Mouse (Mus musculus) thymus, adult 2 months (tissue): ENCODE results near the gene Hc. TPM values are rescaled to one million over a fixed set of nuclear protein-coding genes. Genes with fewer than 3 reads are reported as not detected.

Experiments
- DNase-seq: peaks from one replicate; pipeline ENCODE4 v3.0.0; 2021
- H3K27ac ChIP-seq: fragments of 200-500 bp; 2 replicates; pipeline ENCODE4 v1.5.1; 2012; ENCODE audit warnings: low read length, control low read depth; ENCODE audit not compliant: control insufficient read depth, insufficient read depth
- H3K27me3 ChIP-seq: fragments of 200-500 bp; 2 replicates; pipeline ENCODE4 v1.6.1; 2012; ENCODE audit warnings: mild to moderate bottlenecking, low read length, moderate library complexity, mixed read lengths; ENCODE audit not compliant: control insufficient read depth, insufficient read depth
- H3K36me3 ChIP-seq: fragments of 200-500 bp; 2 replicates; pipeline ENCODE4 v1.6.1; 2012; ENCODE audit warnings: mild to moderate bottlenecking, low read length, moderate library complexity; ENCODE audit not compliant: control insufficient read depth, insufficient read depth
- H3K4me1 ChIP-seq: fragments of 200-500 bp; replicated peaks from 2 replicates; pipeline ENCODE4 v1.6.1; 2012; ENCODE audit warnings: low read length; ENCODE audit not compliant: control insufficient read depth, insufficient read depth
- H3K4me3 ChIP-seq: fragments of 200-500 bp; 2 replicates; pipeline ENCODE4 v1.5.1; 2012; ENCODE audit warnings: mild to moderate bottlenecking, low read length, control low read depth, moderate library complexity; ENCODE audit not compliant: control insufficient read depth, insufficient read depth
- CTCF ChIP-seq: fragments of 200-500 bp; IDR thresholded peaks from 2 replicates; pipeline ENCODE4 v1.5.1; 2012; ENCODE audit warnings: mild to moderate bottlenecking, control low read depth, low read length, moderate library complexity, borderline replicate concordance; ENCODE audit not compliant: control insufficient read depth, poor library complexity, insufficient read depth; ENCODE audit errors: extremely low read depth
- POLR2A ChIP-seq: fragments of 200-500 bp; IDR thresholded peaks from 2 replicates; pipeline ENCODE4 v1.6.1; 2012; ENCODE audit warnings: mild to moderate bottlenecking, low read length, control low read depth, moderate library complexity; ENCODE audit not compliant: control insufficient read depth, poor library complexity, insufficient read depth; ENCODE audit errors: extremely low read depth
- WGBS: fragments of 180-500 bp; shearing (Covaris S2); methylation state at CpG from one replicate; pipeline ENCODE4 v1.1.7; 2018; 5-methylcytosine and 5-hydroxymethylcytosine counted together
- polyA plus RNA-seq: library from polyadenylated mRNA; depleted of rRNA; stranded (reverse); fragments of >200 nt; gene quantifications from 2 replicates; pipeline ENCODE4 v1.2.3, GENCODE M21; 2012; rRNA removed

Gene Hc
- polyA plus RNA-seq, 1 experiment = 0.15 TPM

DNA sequence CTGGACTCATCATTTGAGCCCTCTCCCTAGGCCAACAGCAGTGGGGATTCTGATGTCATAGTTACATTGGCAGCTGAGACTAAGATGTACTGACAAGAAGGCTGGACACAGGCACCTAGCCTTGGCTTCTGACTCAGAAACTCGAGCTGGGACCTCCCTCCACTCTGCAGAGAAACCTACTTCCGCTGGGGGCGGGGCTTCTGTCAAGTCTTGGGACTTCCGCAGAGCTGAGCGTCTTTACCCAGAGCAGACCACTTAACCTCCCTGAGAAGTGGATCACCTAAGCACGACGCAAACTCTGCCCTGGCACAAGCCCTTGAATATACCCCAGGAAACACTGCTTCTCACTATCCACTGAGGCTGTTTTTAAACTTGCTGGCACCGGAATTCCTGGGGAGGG lies 116.5 kb downstream of the Hc start:
- no peaks in the 10 kb centered on the region for H3K27me3 ChIP-seq
- H3K4me3 ChIP-seq = no peak overlapping the region
- WGBS = 7% methylated on average over 8 of the region's 8 CpGs
- TF ChIP-seq CTCF (no peak), POLR2A (no peak)
- DNase-seq = peak; percentile 93
- no peaks in the 10 kb centered on the region for H3K36me3 ChIP-seq
- peaks cover 43% of the 10 kb centered on the region for H3K4me1 ChIP-seq
- peak overlapping the region; percentile 61; the same call in 1 of the 2 replicates for H3K27ac ChIP-seq

GRCm38 (mm10) chr2:34943556-34944120 lies 117.6 kb downstream of the Hc start:
- TF ChIP-seq POLR2A = no peak
- TF ChIP-seq CTCF = no peak
- H3K27me3 ChIP-seq = no peaks in the 10 kb centered on the region
- DNase-seq = no peak
- no peaks in the 10 kb centered on the region for H3K36me3 ChIP-seq
- no peak overlapping the region for H3K4me3 ChIP-seq
- H3K4me1 ChIP-seq = peaks cover 48% of the 10 kb centered on the region
- 86% methylated on average over 13 of the region's 13 CpGs for WGBS
- H3K27ac ChIP-seq = no peak overlapping the region

- DNase-seq = no peak
- Histone ChIP-seq H3K27me3 (no peaks in the 10 kb centered on the region), H3K4me3 (no peak overlapping the region), H3K36me3 (no peaks in the 10 kb centered on the region), H3K4me1 (peaks cover 68% of the 10 kb centered on the region), H3K27ac (no peak overlapping the region)
- 94% methylated on average over 11 of the region's 11 CpGs for WGBS
- TF ChIP-seq POLR2A (no peak), CTCF (no peak)
Measured at GRCm38 (mm10) chr2:34941061-34941675, 120.1 kb downstream of the Hc start.

DNA sequence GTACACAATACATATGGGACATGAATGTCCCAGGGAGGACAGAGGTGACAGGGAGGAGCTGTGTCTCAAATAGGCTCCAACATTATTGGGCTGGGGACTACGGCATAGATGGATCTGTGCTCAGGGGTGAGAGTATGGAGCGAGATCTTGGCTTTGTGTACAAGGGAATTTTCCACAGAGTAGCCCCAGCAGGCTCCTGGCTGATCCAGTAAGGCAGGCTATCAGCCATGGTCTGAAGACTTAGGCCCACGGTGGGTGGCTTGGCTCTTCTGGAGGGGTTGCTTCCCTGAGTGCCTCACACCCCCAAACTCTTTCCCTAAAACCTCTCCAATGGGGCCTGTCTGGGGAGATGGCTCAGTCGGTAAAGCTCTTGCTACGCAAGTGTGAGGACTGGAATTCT lies 121.0 kb downstream of the Hc start:
- no peaks in the 10 kb centered on the region for H3K36me3 ChIP-seq
- no peaks in the 10 kb centered on the region for H3K27me3 ChIP-seq
- no peak overlapping the region for H3K27ac ChIP-seq
- no peak overlapping the region for H3K4me3 ChIP-seq
- 91% methylated on average over 5 of the region's 5 CpGs for whole genome bisulfite sequencing
- DNase-seq = no peak
- TF ChIP-seq CTCF (no peak), POLR2A (no peak)
- H3K4me1 ChIP-seq = peaks cover 60% of the 10 kb centered on the region

DNA sequence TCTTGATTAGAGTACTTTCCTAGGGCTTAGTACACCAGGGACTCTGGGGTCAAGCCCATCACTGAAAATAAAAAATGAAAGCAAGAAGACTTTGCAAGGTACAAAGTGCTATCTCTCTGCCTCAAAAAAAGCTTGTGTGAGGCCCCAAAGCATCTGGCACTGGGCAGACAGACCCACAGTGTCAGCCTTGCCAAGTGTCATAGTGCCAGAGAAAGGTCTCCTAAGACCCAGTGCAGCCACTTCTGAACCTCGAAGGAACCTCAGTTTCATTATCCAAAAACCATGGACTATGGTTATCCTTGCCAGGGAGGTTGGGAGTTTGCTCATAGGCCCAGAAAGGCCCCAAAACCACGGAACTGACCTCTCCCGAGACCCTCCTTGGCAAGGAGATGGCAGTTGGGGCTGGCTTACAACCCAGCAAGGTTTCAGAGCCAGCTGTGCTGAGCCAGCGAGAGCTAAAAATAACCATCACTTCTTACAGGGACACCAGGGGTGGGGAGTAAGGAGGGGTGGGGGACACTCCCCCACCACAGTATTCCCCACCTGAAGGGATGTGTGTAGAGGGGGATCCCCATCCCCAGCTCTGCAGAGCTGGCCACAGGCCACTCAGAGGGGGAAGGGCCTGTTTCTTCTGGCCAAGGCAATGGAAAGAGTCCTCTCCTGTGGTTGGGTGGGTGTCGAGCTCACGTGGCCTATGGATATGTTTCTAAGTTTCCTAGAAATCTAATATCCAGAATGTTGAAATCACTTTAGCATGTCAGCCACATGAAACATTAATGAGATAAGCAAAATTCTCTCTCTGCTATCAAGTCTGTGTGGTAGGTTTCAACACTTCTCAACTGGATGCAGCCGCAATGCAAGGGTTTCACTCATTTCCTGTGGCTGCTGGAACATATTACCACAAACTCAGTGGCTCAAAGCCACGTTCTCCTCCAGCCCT lies 122.7 kb downstream of the Hc start:
- WGBS = 2% methylated on average over 8 of the region's 8 CpGs
- Histone ChIP-seq H3K36me3 (no peaks in the 10 kb centered on the region), H3K4me1 (peaks cover 47% of the 10 kb centered on the region), H3K4me3 (no peak overlapping the region), H3K27ac (peak overlapping the region; percentile 86), H3K27me3 (no peaks in the 10 kb centered on the region)
- DNase-seq = peak; percentile 59
- TF ChIP-seq CTCF = no peak

GRCm38 (mm10) chr2:34937460-34937859 lies 123.8 kb downstream of the Hc start:
- TF ChIP-seq CTCF = no peak
- no peak for TF ChIP-seq POLR2A
- H3K36me3 ChIP-seq = no peaks in the 10 kb centered on the region
- no peak overlapping the region for H3K4me3 ChIP-seq
- H3K4me1 ChIP-seq = peaks cover 37% of the 10 kb centered on the region
- peak overlapping the region; percentile 5; the same call in 1 of the 2 replicates for H3K27ac ChIP-seq
- 15% methylated on average over 5 of the region's 5 CpGs for WGBS
- no peak for DNase-seq
- no peaks in the 10 kb centered on the region for H3K27me3 ChIP-seq

Other genes starting within 250 kb of the Hc start
- gene Fbxw2, start 235.1 kb downstream of the Hc start, polyA plus RNA-seq = 55.4 and 58.2 TPM in 2 replicates
- gene Gm34653, start 228.4 kb downstream of the Hc start, polyA plus RNA-seq = not detected in 2 replicates
- 3.7 and 8.2 TPM in 2 replicates for gene Cutal, start 187.0 kb downstream of the Hc start, polyA plus RNA-seq
- gene Psmd5, start 186.5 kb downstream of the Hc start, polyA plus RNA-seq = 10.8 and 15.1 TPM in 2 replicates
- gene Phf19, start 147.4 kb downstream of the Hc start, polyA plus RNA-seq = 18.8 and 24.1 TPM in 2 replicates
- gene Traf1, start 99.7 kb downstream of the Hc start, polyA plus RNA-seq = 76.7 and 80.4 TPM in 2 replicates
- 0.39 and 0.62 TPM in 2 replicates for gene AI182371, start 40.1 kb upstream of the Hc start, polyA plus RNA-seq
- 37.5 and 45.2 TPM in 2 replicates for gene Cntrl, start 48.1 kb upstream of the Hc start, polyA plus RNA-seq
- gene Rab14, start 139.7 kb upstream of the Hc start, polyA plus RNA-seq = 84.2 and 136 TPM in 2 replicates
- gene Gsn, start 194.9 kb upstream of the Hc start, polyA plus RNA-seq = 393 and 535 TPM in 2 replicates